Mouse (Mus musculus) ES-Bruce4 (cell line): ENCODE data around the gene Htr2c.

Experiments used
- CTCF ChIP-seq: IDR thresholded peaks from one replicate; pipeline ENCODE4 v1.8.1; 2011; ENCODE audit warnings: low read depth, low read length
- POLR2A ChIP-seq: IDR thresholded peaks from one replicate; pipeline ENCODE4 v1.8.1; 2011; ENCODE audit warnings: low read length; ENCODE audit not compliant: insufficient read depth

- no peak for TF ChIP-seq CTCF
- TF ChIP-seq POLR2A, result no peak
These were observed 26.0 kb upstream of the Htr2c start for GRCm38 (mm10) chrX:146936332-146936731.
